8 mouse cellular contexts compared by ENCODE assay signal in genomic region chr9:122571402-122572059, GRCm38 (mm10).
DNase-seq lines count a peak whose midpoint lies in the region; ATAC-seq and TF ChIP-seq lines count a peak whose summit lies in the region.

No protein-coding gene starts in this region.

- peak overlapping the region; percentile 51 for H3K4me3 ChIP-seq in lung, embryonic 16.5 days (ENCODE audit: low read length)
- no peak overlapping the region for H3K4me3 ChIP-seq in lung, adult 2 months (replicated peaks; ENCODE audit: extremely low read depth, low read depth, low read length)
- H3K4me3 ChIP-seq in neural tube, embryonic 12.5 days, result peak overlapping the region; percentile 64

- no peak overlapping the region for H3K9ac ChIP-seq in lung, embryonic 16.5 days (ENCODE audit: low read length)
- 0 out of 2 replicates have a peak overlapping the region, but pooled peaks have one; percentile 79 for H3K9ac ChIP-seq in neural tube, embryonic 12.5 days

- peaks cover 84% of the 10 kb centered on the region for H3K27me3 ChIP-seq in lung, embryonic 16.5 days (ENCODE audit: control insufficient read depth, insufficient read depth, low read depth, low read length)
- peaks cover 75% of the 10 kb centered on the region for H3K27me3 ChIP-seq in neural tube, embryonic 12.5 days (replicated peaks)

- no peaks in the 10 kb centered on the region for H3K36me3 ChIP-seq in lung, embryonic 16.5 days (ENCODE audit: control insufficient read depth, insufficient read depth, low read length)
- H3K36me3 ChIP-seq in neural tube, embryonic 12.5 days, result no peaks in the 10 kb centered on the region

- peak overlapping the region; percentile 97 for H3K4me2 ChIP-seq in lung, embryonic 16.5 days (ENCODE audit: low read depth, low read length)
- peak overlapping the region; percentile 85 for H3K4me2 ChIP-seq in neural tube, embryonic 12.5 days (replicated peaks)

- H3K9me3 ChIP-seq in lung, embryonic 16.5 days (ENCODE audit: control insufficient read depth, low read length), result no peaks in the 10 kb centered on the region
- no peaks in the 10 kb centered on the region for H3K9me3 ChIP-seq in neural tube, embryonic 12.5 days

- DNase-seq in adrenal gland, postnatal 10 days, result peak; percentile 6
- DNase-seq in adrenal gland, adult 8-10 months, result no peak
- no peak for DNase-seq in lung, adult 2 months
- peak; percentile 51 for DNase-seq in layer of hippocampus, adult 9-11 months
- no peak for DNase-seq in gastrocnemius, postnatal 4 days (ENCODE audit: low spot score in 2 of 2)
- DNase-seq in thymus, postnatal 0 days (ENCODE audit: low spot score), result no peak

- no peak for TF ChIP-seq POLR2A in lung, adult 2 months (IDR thresholded peaks at IDR 0.05; ENCODE audit: borderline replicate concordance, extremely low read depth, low read depth, low read length)

- no peak overlapping the region for H3K27ac ChIP-seq in lung, embryonic 16.5 days (ENCODE audit: low read length)
- H3K27ac ChIP-seq in neural tube, embryonic 12.5 days, result peak overlapping the region; percentile 32; the same call in 1 of the 2 replicates

- peaks cover 23% of the 10 kb centered on the region for H3K4me1 ChIP-seq in lung, embryonic 16.5 days (replicated peaks; ENCODE audit: control insufficient read depth, insufficient read depth, low read length)
- no peaks in the 10 kb centered on the region for H3K4me1 ChIP-seq in lung, adult 2 months (ENCODE audit: control insufficient read depth, insufficient read depth, low read length)
- H3K4me1 ChIP-seq in neural tube, embryonic 12.5 days, result peaks cover 25% of the 10 kb centered on the region

- no peak for TF ChIP-seq CTCF in lung, adult 2 months (IDR thresholded peaks at IDR 0.05; ENCODE audit: insufficient read depth, low read length)

- WGBS in lung, embryonic 16.5 days, result under 1% methylated on average over 37 of the region's 37 CpGs
- 1% methylated on average over 37 of the region's 37 CpGs for WGBS in lung, adult 2 months
- whole genome bisulfite sequencing in neural tube, embryonic 12.5 days, result under 1% methylated on average over 37 of the region's 37 CpGs

- ATAC-seq in lung, embryonic 16.5 days (ENCODE audit: low read depth), result peak; percentile 14; the same call in 1 of the 2 replicates
- ATAC-seq in neural tube, embryonic 12.5 days (ENCODE audit: low FRiP score, low read depth), result no peak; the same call in none of the 2 replicates

Comparison
In these comparisons a context has a peak if more than half of its experiments do, and no peak if none do; other contexts are left out.
1. DNase-seq: peak in adrenal gland, postnatal 10 days (single experiment) and layer of hippocampus, adult 9-11 months (single experiment); none in adrenal gland, adult 8-10 months (single experiment), lung, adult 2 months (single experiment), gastrocnemius, postnatal 4 days (0 of 2) and thymus, postnatal 0 days (single experiment).